Mouse (Mus musculus) fat pad, adult 2 months (tissue): ENCODE data around the gene Krt77.

ENCODE experiments used
- DNase-seq: peaks from one replicate; pipeline ENCODE4 v3.0.0-alpha.2; 2011; ENCODE audit warnings: low read depth, low spot score; ENCODE audit errors: extremely low read depth

The Krt77 gene

DNA sequence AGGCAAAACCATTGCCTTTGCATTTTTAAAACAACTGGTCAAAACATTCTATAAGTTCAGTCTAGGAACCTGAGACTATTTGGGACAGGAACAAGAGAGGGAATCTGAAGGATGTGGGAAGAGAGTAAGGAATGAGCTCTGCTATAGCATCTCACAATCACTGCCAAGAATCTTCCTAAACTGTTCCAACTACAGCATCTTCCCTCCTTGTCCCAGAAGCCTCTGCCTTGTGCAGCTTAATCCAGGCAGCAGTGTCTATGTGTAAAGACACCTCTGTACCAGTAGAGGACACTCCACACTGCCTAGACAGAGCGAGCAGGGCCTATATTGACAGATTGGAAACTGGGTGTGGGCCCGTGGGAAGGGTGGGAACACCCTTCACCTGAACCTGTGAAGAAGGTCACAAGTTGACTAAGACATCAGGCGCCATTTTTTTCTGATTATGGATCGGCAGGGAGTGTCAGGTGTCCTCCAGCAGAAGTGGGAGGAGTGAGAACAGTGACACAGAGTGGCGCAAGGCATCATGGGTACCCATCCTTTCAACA lies 34.6 kb downstream of the Krt77 start:
- DNase-seq, result no peak

DNA sequence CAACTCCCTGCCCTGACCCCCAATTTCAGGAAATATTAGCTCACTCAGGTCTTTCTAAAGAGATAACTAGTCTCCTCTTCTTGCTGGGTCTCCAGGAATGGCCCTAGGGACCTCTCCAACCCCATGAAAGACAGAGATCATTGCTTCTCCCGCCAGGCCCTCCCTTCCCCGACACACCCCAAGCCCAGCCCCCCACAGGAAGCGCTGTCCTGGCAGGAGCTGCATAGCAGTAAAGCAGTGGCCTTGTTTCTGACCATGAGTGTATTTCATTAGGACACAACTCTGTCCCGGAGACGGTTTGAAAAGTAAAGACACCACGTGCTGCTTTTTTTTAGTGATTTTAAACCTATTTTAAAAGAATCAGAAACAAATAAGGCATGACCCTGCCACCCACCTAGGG lies 36.4 kb downstream of the Krt77 start:
- no peak for DNase-seq

DNA sequence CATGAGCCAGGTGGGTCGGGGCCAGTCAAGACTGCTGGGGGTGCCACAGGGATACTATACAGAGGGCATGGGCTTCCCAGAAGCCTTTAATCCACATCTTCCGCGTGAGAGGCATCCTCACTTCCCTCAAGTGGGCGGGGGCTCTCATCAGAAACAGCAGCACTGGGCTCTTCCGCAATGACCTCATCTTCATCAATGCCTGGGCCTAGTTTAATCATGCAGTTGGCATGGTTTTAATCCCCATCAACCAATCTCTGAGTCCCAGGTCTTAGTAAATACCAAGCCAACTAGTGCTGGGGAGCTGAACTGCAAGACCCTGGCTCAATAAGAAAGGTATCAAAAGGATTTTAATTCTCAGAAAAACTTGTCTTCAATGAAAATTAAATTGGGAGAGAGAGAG lies 40.1 kb downstream of the Krt77 start:
- DNase-seq, result no peak

DNA sequence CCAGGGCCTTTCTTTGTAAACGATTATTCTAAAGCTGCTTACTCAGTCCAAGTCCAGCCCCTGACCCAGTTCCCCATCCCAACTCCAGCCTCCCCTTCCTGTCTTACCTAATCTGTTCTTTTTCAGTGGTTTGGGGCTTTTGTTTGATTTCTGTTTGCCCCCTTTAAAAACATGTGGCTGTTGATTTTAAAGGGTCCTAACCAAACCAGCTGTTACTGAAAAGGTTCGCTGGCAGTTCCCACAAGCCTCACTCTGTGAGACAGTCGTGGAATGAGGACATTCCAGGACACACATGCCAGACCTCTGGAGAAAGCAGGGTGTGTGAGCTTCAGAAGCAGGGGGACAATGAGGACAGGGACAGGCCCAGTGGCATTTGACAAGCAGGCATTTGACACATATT lies 47.7 kb downstream of the Krt77 start:
- no peak for DNase-seq

DNA sequence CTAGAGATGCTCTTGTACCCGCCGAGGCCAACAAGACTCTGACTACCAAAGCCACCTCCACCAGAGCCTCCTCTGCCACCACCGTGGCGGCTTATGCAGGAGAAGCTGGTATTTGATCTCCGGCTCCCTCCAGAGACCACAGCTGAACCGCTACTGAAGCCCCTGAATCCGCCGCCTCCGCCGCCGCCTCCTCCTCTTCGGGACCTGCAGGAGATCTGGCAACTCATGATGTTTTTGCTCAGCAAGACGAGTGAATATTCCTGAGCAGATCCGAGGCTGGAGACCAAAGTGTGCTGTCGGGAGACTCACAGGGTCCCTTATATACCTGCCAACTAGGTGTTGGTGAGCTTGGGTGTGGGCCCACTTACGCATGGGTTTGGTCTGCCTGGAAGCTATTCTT lies 51.6 kb downstream of the Krt77 start, which contains the start of gene Krt2:
Gene Krt2, minus strand, starts transcription at position 295 of the 400 bp plus-strand sequence.
- no peak for DNase-seq
